Mouse (Mus musculus) lung, embryonic 14.5 days (tissue): ENCODE measurements around the gene Usp7. TPM values are rescaled to one million over a fixed set of nuclear protein-coding genes. Genes with fewer than 3 reads are reported as not detected.

ENCODE experiments used
- ATAC-seq: fragments of 200-750 bp; cut with Nextera tagmentation; 2 replicates; pipeline ENCODE4 v1.8.0; 2017; ENCODE audit warnings: mild to moderate bottlenecking, moderate TSS enrichment, moderate library complexity; ENCODE audit not compliant: insufficient read depth
- DNase-seq: peaks from one replicate; pipeline ENCODE4 v3.0.0-alpha.2; 2015
- H3K27ac ChIP-seq: fragments of 300-500 bp; sonication (generic); 2 replicates; pipeline ENCODE4 v1.5.1; 2014; ENCODE audit warnings: low read depth, mild to moderate bottlenecking, moderate library complexity
- H3K27me3 ChIP-seq: fragments of 300-500 bp; sonication (generic); 2 replicates; pipeline ENCODE4 v1.6.1; 2014; ENCODE audit warnings: low read length, control low read depth; ENCODE audit not compliant: insufficient read depth
- H3K36me3 ChIP-seq: fragments of 300-500 bp; sonication (generic); 2 replicates; pipeline ENCODE4 v1.6.1; 2014; ENCODE audit warnings: control low read depth; ENCODE audit not compliant: insufficient read depth
- H3K4me1 ChIP-seq: fragments of 300-500 bp; sonication (generic); 2 replicates; pipeline ENCODE4 v1.6.1; 2014; ENCODE audit warnings: antibody characterized with exemption, control low read depth; ENCODE audit not compliant: insufficient read depth
- H3K4me2 ChIP-seq: fragments of 300-500 bp; sonication (generic); 2 replicates; pipeline ENCODE4 v1.6.1; 2014; ENCODE audit warnings: mild to moderate bottlenecking
- H3K4me3 ChIP-seq: fragments of 300-500 bp; sonication (generic); 2 replicates; pipeline ENCODE4 v1.5.1; 2014; ENCODE audit warnings: low read depth, low read length
- H3K9ac ChIP-seq: fragments of 300-500 bp; sonication (generic); 2 replicates; pipeline ENCODE4 v1.6.1; 2014
- H3K9me3 ChIP-seq: fragments of 300-500 bp; sonication (generic); 2 replicates; pipeline ENCODE4 v1.6.1; 2016; ENCODE audit warnings: low read depth, low read length, control low read depth
- CTCF ChIP-seq: IDR thresholded peaks from 2 replicates; pipeline ENCODE4 v1.5.1; 2016; ENCODE audit warnings: antibody characterized with exemption, low read depth
- WGBS: fragments of 180-500 bp; shearing (Covaris S2); extraction: QIAGEN DNeasy Blood & Tissue Kit; methylation state at CpG from one replicate; pipeline ENCODE4 v1.1.7; 2014; 5-methylcytosine and 5-hydroxymethylcytosine counted together
- polyA plus RNA-seq: library from polyadenylated mRNA; unstranded; fragments of >200 nt; fragmentation: Nextera tagmentation; extraction: Ambion mirVana; gene quantifications from 2 replicates; pipeline ENCODE4 v1.2.1, GENCODE M21; 2014

The Usp7 gene
- polyA plus RNA-seq, 1 experiment from 2014 or later, result 49.8 TPM

DNA sequence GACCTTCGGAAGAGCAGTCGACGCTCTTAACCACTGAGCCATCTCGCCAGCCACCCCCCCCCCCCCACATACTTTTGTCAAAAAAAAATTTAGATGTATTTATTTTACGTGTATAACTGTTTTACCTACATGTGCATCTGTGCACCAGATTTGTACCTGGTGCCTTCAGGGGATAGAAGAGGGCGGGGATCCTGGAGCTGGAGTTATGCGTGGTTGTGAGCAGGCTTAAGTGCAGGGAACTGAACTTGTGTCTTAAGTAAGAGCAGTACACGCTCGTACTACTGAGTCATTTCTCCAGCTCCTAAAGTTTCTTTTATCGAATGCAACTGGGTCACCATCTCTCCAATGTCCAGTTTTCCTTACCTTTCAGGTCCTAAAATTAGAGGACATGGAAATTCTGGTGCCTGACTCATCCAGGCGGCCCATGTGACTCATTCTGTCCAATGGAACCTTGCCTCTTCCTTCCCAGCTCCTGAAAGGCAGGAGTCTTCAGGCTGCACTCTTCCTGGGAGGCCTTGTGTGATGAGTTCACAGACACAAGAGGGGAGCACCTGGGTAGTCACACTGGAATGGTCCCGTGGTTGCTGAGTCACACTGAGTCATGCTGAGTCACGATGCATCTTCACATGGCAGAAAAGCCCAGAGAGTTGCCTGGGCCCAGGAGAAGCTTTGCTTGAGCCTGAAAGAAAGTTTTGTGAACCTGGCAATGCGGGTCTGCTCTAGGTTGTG, 18.5 kb upstream of the Usp7 start:
- peak; percentile 65 for ATAC-seq

DNA sequence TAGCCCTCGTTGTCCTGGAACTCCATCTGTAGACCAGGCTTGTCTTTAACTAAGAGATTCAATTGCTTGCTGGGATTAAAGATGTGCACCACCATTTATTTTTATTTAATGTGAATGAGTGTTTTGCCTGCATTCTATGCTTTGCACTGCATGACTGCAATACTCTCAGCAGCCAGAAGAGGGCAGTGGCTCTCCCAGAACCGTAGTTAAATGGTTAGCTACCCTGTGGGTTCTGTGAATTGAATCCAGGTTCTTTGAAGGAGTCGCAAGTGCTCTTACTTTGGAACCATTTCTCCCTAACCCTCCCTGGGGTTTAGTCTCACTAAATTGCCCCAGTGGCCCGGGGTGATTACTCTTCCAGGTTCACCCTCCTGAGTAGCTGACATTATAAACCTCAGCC, 14.6 kb upstream of the Usp7 start:
- H3K9ac ChIP-seq, result no peak overlapping the region
- H3K4me3 ChIP-seq, result no peak overlapping the region
- no peak overlapping the region for H3K4me2 ChIP-seq
- H3K4me1 ChIP-seq, result no peaks in the 10 kb centered on the region
- no peaks in the 10 kb centered on the region for H3K27me3 ChIP-seq
- TF ChIP-seq CTCF, result peak; percentile 76
- WGBS, result 21% methylated on average over 4 of the region's 4 CpGs
- no peak for ATAC-seq
- no peaks in the 10 kb centered on the region for H3K36me3 ChIP-seq
- peak; percentile 74 for DNase-seq
- no peak overlapping the region for H3K27ac ChIP-seq
- H3K9me3 ChIP-seq, result no peaks in the 10 kb centered on the region

More for the DNA sequence above, 18.5 kb upstream of the Usp7 start:
- Histone ChIP-seq H3K9ac (no peak overlapping the region), H3K4me3 (no peak overlapping the region), H3K4me2 (no peak overlapping the region), H3K4me1 (no peaks in the 10 kb centered on the region), H3K27me3 (no peaks in the 10 kb centered on the region), H3K27ac (no peak overlapping the region), H3K9me3 (no peaks in the 10 kb centered on the region), H3K36me3 (no peaks in the 10 kb centered on the region)
- DNase-seq, result peak; percentile 18
- 86% methylated on average over 14 of the region's 14 CpGs for WGBS
- TF ChIP-seq CTCF, result no peak

DNA sequence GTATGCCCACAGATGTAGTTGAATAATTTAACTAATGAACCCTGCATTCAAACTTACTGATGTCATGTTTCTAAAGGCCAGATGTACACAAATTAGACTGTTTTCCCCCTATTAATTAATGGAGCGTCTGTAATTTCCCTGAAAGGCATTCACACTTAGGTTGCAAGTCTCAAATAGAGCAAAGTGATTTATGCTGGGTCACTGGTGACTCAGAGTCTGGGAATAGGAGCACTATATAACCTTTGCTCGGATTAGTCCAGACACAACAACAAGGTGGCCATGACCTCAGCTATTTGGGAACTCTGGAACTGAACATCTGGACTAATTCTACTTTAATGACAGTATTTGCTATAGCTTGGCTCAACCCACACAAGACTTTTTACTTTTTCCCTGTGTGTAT, 3.8 kb upstream of the Usp7 start:
- Histone ChIP-seq H3K9ac (no peak overlapping the region), H3K4me1 (no peaks in the 10 kb centered on the region), H3K4me2 (no peak overlapping the region), H3K27me3 (no peaks in the 10 kb centered on the region), H3K9me3 (no peaks in the 10 kb centered on the region), H3K36me3 (no peaks in the 10 kb centered on the region), H3K27ac (no peak overlapping the region), H3K4me3 (no peak overlapping the region)
- no peak for TF ChIP-seq CTCF
- no peak for DNase-seq
- ATAC-seq, result no peak
- WGBS, result 86% methylated on average over 2 of the region's 2 CpGs

DNA sequence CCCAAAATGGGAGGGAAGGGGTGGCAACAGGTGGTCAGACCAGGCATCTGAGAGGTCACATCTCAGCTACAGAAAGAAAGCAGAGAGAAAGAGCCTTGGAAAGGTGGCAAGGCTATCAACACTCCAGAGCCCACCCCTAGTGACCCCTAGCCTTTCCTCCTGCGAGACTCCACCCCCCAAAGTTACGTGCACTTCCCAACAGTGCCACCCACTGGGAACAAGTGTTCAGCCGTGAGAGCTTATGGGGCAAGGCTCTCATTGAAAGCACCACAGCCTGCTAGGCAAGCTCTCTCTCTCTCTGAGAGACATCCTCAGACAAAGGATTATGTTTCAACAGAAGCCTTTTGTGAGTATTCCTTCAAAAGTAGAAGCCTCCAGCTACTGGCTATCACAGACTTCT, 2.8 kb upstream of the Usp7 start:
- Histone ChIP-seq H3K27ac (no peak overlapping the region), H3K36me3 (no peaks in the 10 kb centered on the region), H3K27me3 (no peaks in the 10 kb centered on the region), H3K9ac (no peak overlapping the region), H3K4me2 (no peak overlapping the region), H3K4me1 (no peaks in the 10 kb centered on the region), H3K9me3 (no peaks in the 10 kb centered on the region), H3K4me3 (no peak overlapping the region)
- 7% methylated on average over 3 of the region's 3 CpGs for WGBS
- ATAC-seq, result no peak
- DNase-seq, result peak; percentile 26
- no peak for TF ChIP-seq CTCF

DNA sequence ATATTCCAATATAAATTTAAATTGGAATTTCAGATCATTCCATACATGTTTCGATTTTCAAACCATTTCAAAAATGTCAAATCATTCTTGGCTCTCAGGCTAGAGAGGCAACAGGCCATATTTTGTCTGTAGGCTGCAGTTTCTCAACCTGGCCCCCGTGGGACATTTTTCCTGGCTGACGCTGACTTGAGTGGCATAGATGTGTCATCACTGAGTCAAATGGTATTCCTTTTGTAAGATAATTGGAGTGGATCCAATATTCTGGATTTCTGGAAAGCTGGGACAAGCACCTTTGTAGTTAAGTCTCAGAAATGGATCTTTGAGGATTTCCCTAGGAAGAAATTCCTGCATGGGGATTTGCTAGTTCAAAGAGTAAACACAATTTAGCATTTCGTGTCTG, 1.2 kb downstream of the Usp7 start:
- no peak for TF ChIP-seq CTCF
- no peaks in the 10 kb centered on the region for H3K27me3 ChIP-seq
- no peak for ATAC-seq
- no peak overlapping the region for H3K27ac ChIP-seq
- H3K36me3 ChIP-seq, result no peaks in the 10 kb centered on the region
- 72% methylated on average over 4 of the region's 4 CpGs for WGBS
- H3K4me2 ChIP-seq, result no peak overlapping the region
- no peaks in the 10 kb centered on the region for H3K9me3 ChIP-seq
- no peak for DNase-seq
- no peak overlapping the region for H3K4me3 ChIP-seq
- no peaks in the 10 kb centered on the region for H3K4me1 ChIP-seq
- H3K9ac ChIP-seq, result no peak overlapping the region

DNA sequence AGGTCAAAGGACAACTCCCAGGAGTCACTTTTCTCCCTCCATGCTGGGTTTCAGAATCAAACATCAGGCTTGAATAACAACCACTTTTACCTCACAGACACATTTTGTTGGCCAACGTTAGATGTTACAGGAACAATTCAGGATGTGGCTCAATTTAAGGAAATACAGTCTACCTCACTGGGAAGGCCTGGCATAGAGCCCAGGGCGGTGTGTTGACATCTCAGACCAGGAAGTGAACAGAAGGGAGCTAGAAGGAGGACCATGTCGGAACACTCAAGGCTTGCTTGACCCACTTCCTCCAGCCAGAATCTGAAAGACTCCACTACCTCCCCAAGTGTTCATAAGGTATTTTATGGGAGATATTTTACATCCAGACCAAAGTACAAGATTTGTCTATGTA, 7.4 kb downstream of the Usp7 start:
- no peak overlapping the region for H3K4me2 ChIP-seq
- H3K4me1 ChIP-seq, result no peaks in the 10 kb centered on the region
- H3K9me3 ChIP-seq, result no peaks in the 10 kb centered on the region
- no peak overlapping the region for H3K9ac ChIP-seq
- ATAC-seq (no peak), DNase-seq (peak; percentile 54)
- H3K27me3 ChIP-seq, result no peaks in the 10 kb centered on the region
- no peak overlapping the region for H3K4me3 ChIP-seq
- 50% methylated on average over 3 of the region's 3 CpGs for WGBS
- H3K27ac ChIP-seq, result no peak overlapping the region
- no peak for TF ChIP-seq CTCF
- no peaks in the 10 kb centered on the region for H3K36me3 ChIP-seq

DNA sequence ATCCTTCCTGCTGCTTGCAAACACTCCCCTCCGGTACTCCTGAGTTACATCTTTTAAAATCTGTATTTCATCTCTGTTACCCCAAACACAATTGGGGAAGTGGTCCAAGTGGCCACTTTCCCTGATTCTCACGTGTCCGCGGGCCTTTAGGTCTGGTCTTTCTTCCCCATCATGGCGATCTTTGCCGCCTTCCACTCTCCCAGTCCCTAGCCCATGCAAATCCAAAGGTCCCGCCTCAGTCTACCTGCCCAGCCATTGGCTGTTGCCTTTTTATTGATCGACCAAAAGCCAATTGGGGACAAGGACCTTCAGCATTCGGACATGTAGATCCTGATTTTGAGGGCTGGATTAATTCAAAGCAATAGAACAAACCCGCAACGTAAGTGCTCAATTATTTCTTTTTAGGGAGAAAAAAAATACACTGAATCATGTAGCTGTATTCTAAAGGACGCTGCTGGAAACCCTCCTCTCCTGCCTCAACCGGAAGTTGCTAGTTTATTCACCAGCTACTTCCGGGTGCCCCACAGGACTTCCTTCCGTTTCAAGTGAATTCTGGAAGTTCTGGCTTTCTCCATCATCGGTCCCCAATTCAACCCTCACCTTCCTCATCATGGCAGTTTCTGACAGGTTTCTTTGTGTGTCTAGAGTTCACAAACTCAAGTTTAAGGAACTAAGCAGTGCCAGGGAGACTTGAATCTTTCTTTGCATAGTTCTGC, 8.8 kb downstream of the Usp7 start:
- ATAC-seq, result no peak
- no peak overlapping the region for H3K4me2 ChIP-seq
- TF ChIP-seq CTCF, result no peak
- no peak overlapping the region for H3K27ac ChIP-seq
- DNase-seq, result no peak
- no peaks in the 10 kb centered on the region for H3K36me3 ChIP-seq
- H3K27me3 ChIP-seq, result no peaks in the 10 kb centered on the region
- no peak overlapping the region for H3K9ac ChIP-seq
- H3K4me3 ChIP-seq, result no peak overlapping the region
- no peaks in the 10 kb centered on the region for H3K9me3 ChIP-seq
- 77% methylated on average over 16 of the region's 16 CpGs for WGBS
- no peaks in the 10 kb centered on the region for H3K4me1 ChIP-seq
